ENCODE assay signal across 12 mouse cellular contexts in the genomic region with DNA sequence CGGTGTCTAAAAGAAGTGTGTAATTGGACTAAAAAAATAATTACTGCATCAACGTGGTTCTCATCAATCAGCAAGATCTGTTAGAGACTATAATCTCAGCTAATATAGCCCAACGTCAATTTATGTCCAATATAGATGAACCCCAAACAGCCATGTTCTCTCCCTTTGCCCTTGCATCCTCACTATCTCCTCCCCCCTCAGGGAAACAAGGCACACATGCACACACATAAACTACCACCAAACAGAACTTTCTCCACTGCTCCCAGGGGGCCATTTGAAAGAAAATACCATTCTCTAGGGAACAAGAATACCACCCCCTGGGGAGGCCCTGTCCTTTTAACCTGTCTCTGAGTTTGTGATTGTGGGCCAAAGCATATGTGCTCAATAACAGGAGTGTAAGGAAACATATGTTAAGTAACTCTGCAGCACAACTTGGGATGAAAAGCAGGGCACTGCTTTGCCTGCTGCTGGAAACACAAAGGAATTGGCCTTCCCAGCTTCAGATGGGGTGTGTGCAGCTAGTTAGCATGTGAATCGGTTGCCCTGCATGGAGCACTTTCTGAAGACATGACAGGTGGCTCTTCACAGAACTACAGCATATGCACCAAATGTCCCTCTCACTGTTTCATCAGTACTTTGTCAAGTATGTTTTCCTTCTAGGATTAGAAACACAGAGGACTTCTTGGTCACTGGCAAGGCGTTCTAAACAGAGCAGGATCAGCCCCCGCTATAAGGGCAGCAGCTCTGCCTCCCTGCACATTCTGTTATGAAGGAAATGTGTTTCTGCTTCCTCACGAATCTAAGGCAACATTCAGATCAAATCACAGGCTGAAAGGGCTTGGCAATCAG.
A peak's percentile ranks its signal among the peaks of the same experiment; 100 is the strongest.
DNase-seq lines count a peak whose midpoint lies in the region; ATAC-seq and TF ChIP-seq lines count a peak whose summit lies in the region.
"Had no signal": no experiment of that assay in that cellular context is flagged by ENCODE, and none has a peak within 500 bp of the region (broad histone marks: within the 10 kb centered on the region; RNA-seq: fewer than 3 reads in every experiment).

No protein-coding gene starts in this region.

- no peak overlapping the region for H3K9ac ChIP-seq in hindbrain, embryonic 11.5 days (ENCODE audit: low read depth, low read length)
- H3K9ac ChIP-seq in midbrain, postnatal 0 days (replicated peaks; ENCODE audit: low read length, poor library complexity, severe bottlenecking): 0 out of 2 replicates have a peak overlapping the region, but pooled peaks have one; percentile 33
- H3K9ac ChIP-seq: heart, embryonic 12.5 days; intestine, embryonic 15.5 days; liver, embryonic 12.5 days had no signal

- ATAC-seq in erythroblast, adult 5-6 weeks (replicated peaks; ENCODE audit: low FRiP score, poor library complexity, severe bottlenecking): no peak
- ATAC-seq in hindbrain, embryonic 11.5 days (ENCODE audit: low FRiP score): peak; percentile 87
- no peak for ATAC-seq in midbrain, postnatal 0 days (ENCODE audit: low FRiP score)
- ATAC-seq: intestine, embryonic 15.5 days; liver, embryonic 12.5 days; Patski had no signal

- H3K9me3 ChIP-seq in erythroblast, embryonic 14.5 days (ENCODE audit: control insufficient read depth, low read length): no peaks in the 10 kb centered on the region; the same call in 1 of the 2 replicates
- no peaks in the 10 kb centered on the region for H3K9me3 ChIP-seq in embryonic facial prominence, embryonic 10.5 days
- H3K9me3 ChIP-seq in hindbrain, embryonic 11.5 days (ENCODE audit: control insufficient read depth, low read length): no peaks in the 10 kb centered on the region
- no peaks in the 10 kb centered on the region for H3K9me3 ChIP-seq in midbrain, postnatal 0 days (ENCODE audit: low read length)
- H3K9me3 ChIP-seq: heart, embryonic 12.5 days; intestine, embryonic 15.5 days; liver, embryonic 12.5 days had no signal

- H3K36me3 ChIP-seq in erythroblast, embryonic 14.5 days (ENCODE audit: control insufficient read depth): no peaks in the 10 kb centered on the region
- H3K36me3 ChIP-seq in embryonic facial prominence, embryonic 10.5 days (replicated peaks): no peaks in the 10 kb centered on the region
- H3K36me3 ChIP-seq in hindbrain, embryonic 11.5 days (ENCODE audit: control insufficient read depth, insufficient read depth, low read length): no peaks in the 10 kb centered on the region
- no peaks in the 10 kb centered on the region for H3K36me3 ChIP-seq in midbrain, postnatal 0 days (ENCODE audit: insufficient read depth, low read length)
- H3K36me3 ChIP-seq: heart, embryonic 12.5 days; intestine, embryonic 15.5 days; liver, embryonic 12.5 days had no signal

- peaks cover 1% of the 10 kb centered on the region; the same call in 1 of the 2 replicates for H3K4me1 ChIP-seq in erythroblast, embryonic 14.5 days (ENCODE audit: control insufficient read depth)
- peaks cover 39% of the 10 kb centered on the region for H3K4me1 ChIP-seq in embryonic facial prominence, embryonic 10.5 days
- peaks cover 3% of the 10 kb centered on the region for H3K4me1 ChIP-seq in hindbrain, embryonic 11.5 days (replicated peaks; ENCODE audit: control insufficient read depth, insufficient read depth, low read length)
- H3K4me1 ChIP-seq in midbrain, postnatal 0 days (ENCODE audit: insufficient read depth, low read length): peaks cover 10% of the 10 kb centered on the region; the same call in 1 of the 2 replicates
- H3K4me1 ChIP-seq: intestine, embryonic 15.5 days; liver, embryonic 12.5 days had no signal

- peak overlapping the region; percentile 43 for H3K4me3 ChIP-seq in erythroblast, embryonic 14.5 days (replicated peaks)
- no peak overlapping the region for H3K4me3 ChIP-seq in embryonic facial prominence, embryonic 10.5 days
- no peak overlapping the region for H3K4me3 ChIP-seq in hindbrain, embryonic 11.5 days (ENCODE audit: low read depth, low read length)
- H3K4me3 ChIP-seq in midbrain, postnatal 0 days (ENCODE audit: low read depth, low read length): no peak overlapping the region
- H3K4me3 ChIP-seq: heart, embryonic 12.5 days; intestine, embryonic 15.5 days; liver, embryonic 12.5 days had no signal

- WGBS in embryonic facial prominence, embryonic 10.5 days: 52% methylated on average over 7 of the region's 7 CpGs
- 25% methylated on average over 7 of the region's 7 CpGs for WGBS in hindbrain, embryonic 11.5 days
- WGBS in midbrain, postnatal 0 days: 21% methylated on average over 7 of the region's 7 CpGs

- no peaks in the 10 kb centered on the region for H3K27me3 ChIP-seq in erythroblast, embryonic 14.5 days (ENCODE audit: control insufficient read depth)
- H3K27me3 ChIP-seq in embryonic facial prominence, embryonic 10.5 days (replicated peaks; ENCODE audit: low read depth, poor library complexity, severe bottlenecking): no peaks in the 10 kb centered on the region
- H3K27me3 ChIP-seq in hindbrain, embryonic 11.5 days (ENCODE audit: control insufficient read depth, insufficient read depth, low read length): no peaks in the 10 kb centered on the region
- no peaks in the 10 kb centered on the region for H3K27me3 ChIP-seq in midbrain, postnatal 0 days (ENCODE audit: insufficient read depth, low read length)
- H3K27me3 ChIP-seq: heart, embryonic 12.5 days; intestine, embryonic 15.5 days; liver, embryonic 12.5 days; Patski had no signal

- peak overlapping the region; percentile 15 for H3K27ac ChIP-seq in embryonic facial prominence, embryonic 10.5 days (replicated peaks)
- peak overlapping the region; percentile 74 for H3K27ac ChIP-seq in hindbrain, embryonic 11.5 days (ENCODE audit: low read depth, low read length)
- H3K27ac ChIP-seq in midbrain, postnatal 0 days (ENCODE audit: low read depth, low read length): peak overlapping the region; percentile 26; the same call in 1 of the 2 replicates
- H3K27ac ChIP-seq: intestine, embryonic 15.5 days; liver, embryonic 12.5 days had no signal

- no peak for TF ChIP-seq CTCF in midbrain, postnatal 0 days (IDR thresholded peaks at IDR 0.05)

- DNase-seq in embryonic facial prominence, embryonic 10.5 days (ENCODE audit: low spot score): no peak
- DNase-seq in hindbrain, embryonic 11.5 days (ENCODE audit: low spot score): peak; percentile 57
- peak; percentile 27 for DNase-seq in midbrain, postnatal 0 days (ENCODE audit: low spot score)
- DNase-seq in adrenal gland, adult 8-10 months: no peak
- DNase-seq in frontal cortex, postnatal 25 days (ENCODE audit: low spot score in 2 of 2): no peak
- DNase-seq in yolk sac, embryonic 10.5 days (ENCODE audit: low spot score): no peak

- no peak overlapping the region for H3K4me2 ChIP-seq in hindbrain, embryonic 11.5 days (replicated peaks; ENCODE audit: low read depth, low read length)
- H3K4me2 ChIP-seq in midbrain, postnatal 0 days (ENCODE audit: low read depth, low read length, poor library complexity, severe bottlenecking): no peak overlapping the region
- H3K4me2 ChIP-seq: heart, embryonic 12.5 days; intestine, embryonic 15.5 days; liver, embryonic 12.5 days had no signal

Comparison
In these comparisons a context has a peak if more than half of its experiments do, and no peak if none do; other contexts are left out.
1. DNase-seq: peak in hindbrain, embryonic 11.5 days (single experiment) and midbrain, postnatal 0 days (single experiment); none in embryonic facial prominence, embryonic 10.5 days (single experiment), adrenal gland, adult 8-10 months (single experiment), frontal cortex, postnatal 25 days (0 of 2) and yolk sac, embryonic 10.5 days (single experiment).
2. H3K27ac ChIP-seq: peak in every context shown above with its lines; median percentile 74 in hindbrain, embryonic 11.5 days; 26 in midbrain, postnatal 0 days; 15 in embryonic facial prominence, embryonic 10.5 days.